Mouse (Mus musculus) MEL (cell line): ENCODE results near the gene Rab3c. TPM values are rescaled to one million over a fixed set of nuclear protein-coding genes. Genes with fewer than 3 reads are reported as not detected.

ENCODE experiments used
- DNase-seq: peaks from one replicate; pipeline ENCODE4 v3.0.0; 2011; ENCODE audit warnings: low read depth, low spot score
- H3K27ac ChIP-seq: 2 replicates; pipeline ENCODE4 v1.5.1; 2012; ENCODE audit warnings: low read depth, mild to moderate bottlenecking, control low read depth, low read length, moderate library complexity; ENCODE audit not compliant: control insufficient read depth
- H3K27me3 ChIP-seq, 2 experiments: fragments of 150-350 bp in 1 of 2; sonication (generic) in 1 of 2; 2 replicates each; pipeline ENCODE4 v1.6.1; 2012; ENCODE audit warnings: low read length in 2 of 2, mild to moderate bottlenecking in 2 of 2, improper control_type of control experiment in 1 of 2, moderate library complexity in 1 of 2; ENCODE audit not compliant: insufficient read depth in 2 of 2, control insufficient read depth in 1 of 2
- H3K36me3 ChIP-seq, 2 experiments: 2 replicates each; pipeline ENCODE4 v1.6.1; 2012 to 2014; ENCODE audit warnings: low read length in 2 of 2, improper control_type of control experiment in 1 of 2, inconsistent platforms in 1 of 2, mild to moderate bottlenecking in 1 of 2; ENCODE audit not compliant: insufficient read depth in 2 of 2, control insufficient read depth in 1 of 2
- H3K4me1 ChIP-seq, 2 experiments: fragments of 150-350 bp in 1 of 2; sonication (generic) in 1 of 2; 2 replicates each; pipeline ENCODE4 v1.6.1; 2012; ENCODE audit warnings: low read length in 2 of 2, improper control_type of control experiment in 1 of 2, mild to moderate bottlenecking in 1 of 2; ENCODE audit not compliant: insufficient read depth in 2 of 2, control insufficient read depth in 1 of 2
- H3K4me3 ChIP-seq, 2 experiments: fragments of 150-350 bp in 1 of 2; sonication (generic) in 1 of 2; 2 replicates each; pipeline ENCODE4 v1.5.1; 2012; ENCODE audit warnings: low read depth in 2 of 2, low read length in 2 of 2, mild to moderate bottlenecking in 2 of 2, moderate library complexity in 2 of 2, control low read depth in 1 of 2, improper control_type of control experiment in 1 of 2; ENCODE audit not compliant: control insufficient read depth in 1 of 2, insufficient read depth in 1 of 2
- H3K79me2 ChIP-seq: 2 replicates; pipeline ENCODE4 v1.6.1; 2012; ENCODE audit warnings: mild to moderate bottlenecking, low read length, moderate library complexity; ENCODE audit not compliant: control insufficient read depth, poor library complexity, insufficient read depth
- H3K9ac ChIP-seq: 2 replicates; pipeline ENCODE4 v1.6.1; 2012; ENCODE audit warnings: low read depth, mild to moderate bottlenecking, control low read depth, low read length, moderate library complexity; ENCODE audit not compliant: control insufficient read depth, poor library complexity, severe bottlenecking
- H3K9me3 ChIP-seq: fragments of 150-350 bp; sonication (generic); replicated peaks from 2 replicates; pipeline ENCODE4 v1.6.1; 2012; ENCODE audit warnings: mild to moderate bottlenecking, low read length, improper control_type of control experiment, moderate library complexity; ENCODE audit not compliant: insufficient read depth
- ELF1 ChIP-seq: IDR thresholded peaks from 2 replicates; pipeline ENCODE4 v1.6.1; 2014; ENCODE audit warnings: low read depth, mild to moderate bottlenecking, inconsistent platforms, low read length, improper control_type of control experiment, moderate library complexity
- GABPA ChIP-seq: IDR thresholded peaks from 2 replicates; pipeline ENCODE4 v1.6.1; 2012; ENCODE audit warnings: low read depth, mild to moderate bottlenecking, inconsistent platforms, low read length, improper control_type of control experiment, moderate library complexity
- GATA1 ChIP-seq: IDR thresholded peaks from 2 replicates; pipeline ENCODE4 v1.6.1; 2011; ENCODE audit warnings: low read depth, low read length, improper control_type of control experiment
- MAFK ChIP-seq: IDR thresholded peaks from 2 replicates; pipeline ENCODE4 v1.6.1; 2011; ENCODE audit warnings: low read depth, mild to moderate bottlenecking, low read length, improper control_type of control experiment, borderline replicate concordance
- MAX ChIP-seq: IDR thresholded peaks from 2 replicates; pipeline ENCODE4 v1.6.1; 2011; ENCODE audit warnings: low read length, improper control_type of control experiment
- MAZ ChIP-seq: IDR thresholded peaks from 2 replicates; pipeline ENCODE4 v1.6.1; 2012; ENCODE audit warnings: low read depth, mild to moderate bottlenecking, inconsistent platforms, low read length, improper control_type of control experiment
- MEF2A ChIP-seq: IDR thresholded peaks from 2 replicates; pipeline ENCODE4 v1.6.1; 2014; ENCODE audit warnings: low read depth, mild to moderate bottlenecking, inconsistent platforms, low read length, improper control_type of control experiment; ENCODE audit not compliant: poor library complexity, insufficient replicate concordance, severe bottlenecking; ENCODE audit errors: extremely low read depth
- NELFE ChIP-seq: IDR thresholded peaks from 2 replicates; pipeline ENCODE4 v1.6.1; 2011; ENCODE audit warnings: low read depth, low read length, improper control_type of control experiment
- POLR2A ChIP-seq, 2 experiments: IDR thresholded peaks; 2 replicates each; pipeline ENCODE4 v1.6.1; 2011 to 2012; ENCODE audit warnings: low read length in 2 of 2, mild to moderate bottlenecking in 2 of 2, control low read depth in 1 of 2, improper control_type of control experiment in 1 of 2, low read depth in 1 of 2, moderate library complexity in 1 of 2; ENCODE audit not compliant: control insufficient read depth in 1 of 2, insufficient read depth in 1 of 2, poor library complexity in 1 of 2
- POLR2AphosphoS5 ChIP-seq: IDR thresholded peaks from 2 replicates; pipeline ENCODE4 v1.6.1; 2012; ENCODE audit warnings: low read depth, borderline replicate concordance, mild to moderate bottlenecking, inconsistent platforms, low read length, moderate library complexity, mixed read lengths
- RAD21 ChIP-seq: IDR thresholded peaks from 2 replicates; pipeline ENCODE4 v1.6.1; 2011; ENCODE audit warnings: mild to moderate bottlenecking, low read depth, low read length, improper control_type of control experiment
- SMC3 ChIP-seq: IDR thresholded peaks from 2 replicates; pipeline ENCODE4 v1.6.1; 2011; ENCODE audit warnings: low read depth, low read length, improper control_type of control experiment
- TBP ChIP-seq: IDR thresholded peaks from 2 replicates; pipeline ENCODE4 v1.8.0; 2011; ENCODE audit warnings: low read depth, low read length, improper control_type of control experiment
- UBTF ChIP-seq: IDR thresholded peaks from 2 replicates; pipeline ENCODE4 v1.6.1; 2012; ENCODE audit warnings: low read depth, mild to moderate bottlenecking, inconsistent platforms, low read length, improper control_type of control experiment, moderate library complexity, borderline replicate concordance; ENCODE audit not compliant: insufficient read depth
- USF1 ChIP-seq: IDR thresholded peaks from 2 replicates; pipeline ENCODE4 v1.6.1; 2014; ENCODE audit warnings: low read depth, mild to moderate bottlenecking, inconsistent platforms, low read length, improper control_type of control experiment, moderate library complexity
- ZC3H11A ChIP-seq: IDR thresholded peaks from 2 replicates; pipeline ENCODE4 v1.6.1; 2012; ENCODE audit warnings: low read depth, mild to moderate bottlenecking, inconsistent platforms, low read length, improper control_type of control experiment
- ZMIZ1 ChIP-seq: IDR thresholded peaks from 2 replicates; pipeline ENCODE4 v1.6.1; 2012; ENCODE audit warnings: low read depth, mild to moderate bottlenecking, inconsistent platforms, low read length, improper control_type of control experiment, moderate library complexity
- ZNF384 ChIP-seq: IDR thresholded peaks from 2 replicates; pipeline ENCODE4 v1.6.1; 2012; ENCODE audit warnings: low read depth, mild to moderate bottlenecking, inconsistent platforms, low read length, improper control_type of control experiment
- polyA plus RNA-seq, 2 experiments: library from polyadenylated mRNA; stranded (reverse) in 1 of 2; unstranded in 1 of 2; fragments of >175 nt in 1 of 2; fragments of >200 nt in 1 of 2; gene quantifications; 2 replicates each; pipeline versions ENCODE4 v1.2.1 to v1.2.4; 2012; ENCODE audit warnings: low replicate concordance in 2 of 2, low read depth in 1 of 2; ENCODE audit not compliant: insufficient read length in 2 of 2, insufficient read depth in 1 of 2, missing spikeins in 1 of 2
- total RNA-seq: library from RNA; depleted of rRNA; stranded (reverse); fragments of 300-350 nt; gene quantifications from 2 replicates; pipeline ENCODE4 v1.2.3, GENCODE M21; 2012

Gene Rab3c
- total and polyA plus RNA-seq, 3 experiments = not detected

- no peak overlapping the region for H3K4me3 ChIP-seq
- TF ChIP-seq MAX (no peak), USF1 (no peak), ZC3H11A (no peak), MEF2A (no peak), SMC3 (no peak), ELF1 (no peak), MAFK (no peak), NELFE (no peak), MAZ (no peak), ZNF384 (no peak), GATA1 (no peak), GABPA (no peak)
- no peak for DNase-seq
- H3K9ac ChIP-seq = no peak overlapping the region
- no peaks in the 10 kb centered on the region for H3K36me3 ChIP-seq
- no peaks in the 10 kb centered on the region for H3K4me1 ChIP-seq
- H3K27ac ChIP-seq = no peak overlapping the region
- H3K79me2 ChIP-seq = no peaks in the 10 kb centered on the region
- no peaks in the 10 kb centered on the region for H3K9me3 ChIP-seq
- H3K27me3 ChIP-seq = no peaks in the 10 kb centered on the region; a peak in 1 of 4 replicates
Observed at GRCm38 (mm10) chr13:110116316-110116715, 164.5 kb downstream of the Rab3c start.

GRCm38 (mm10) chr13:110114870-110115645, 165.7 kb downstream of the Rab3c start:
- DNase-seq = no peak

More at GRCm38 (mm10) chr13:110114870-110115645, 165.7 kb downstream of the Rab3c start:
- no peak for TF ChIP-seq ZMIZ1
- TF ChIP-seq USF1 = no peak
- no peak for TF ChIP-seq POLR2AphosphoS5
- TF ChIP-seq UBTF = no peak
- TF ChIP-seq RAD21 = no peak
- no peak for TF ChIP-seq ZNF384
- no peak for TF ChIP-seq MEF2A
- TF ChIP-seq MAX = no peak
- TF ChIP-seq SMC3 = no peak
- TF ChIP-seq POLR2A (IDR thresholded peaks at IDR 0.05; ENCODE audit: control insufficient read depth in 1 of 2, insufficient read depth in 1 of 2, low read depth in 1 of 2, low read length in 2 of 2, poor library complexity in 1 of 2) = no peak
- no peak for TF ChIP-seq TBP
- TF ChIP-seq, all 39 proteins: peak for 0
- Histone ChIP-seq H3K36me3 (no peaks in the 10 kb centered on the region), H3K4me3 (no peak overlapping the region), H3K27me3 (no peaks in the 10 kb centered on the region; a peak in 1 of 4 replicates), H3K9me3 (no peaks in the 10 kb centered on the region), H3K9ac (no peak overlapping the region), H3K27ac (no peak overlapping the region), H3K4me1 (no peaks in the 10 kb centered on the region), H3K79me2 (no peaks in the 10 kb centered on the region)
